Mouse (Mus musculus) testis, adult 2 months (tissue): Measurements from ENCODE around the gene Vac14.

Experiments
- CTCF ChIP-seq: fragments of 200-500 bp; IDR thresholded peaks from 2 replicates; pipeline ENCODE4 v1.5.1; 2012; ENCODE audit warnings: low read depth, mild to moderate bottlenecking, inconsistent platforms, low read length, moderate library complexity; ENCODE audit not compliant: control insufficient read depth, insufficient read depth, insufficient replicate concordance
- POLR2A ChIP-seq: fragments of 200-500 bp; IDR thresholded peaks from 2 replicates; pipeline ENCODE4 v1.6.1; 2012; ENCODE audit warnings: low read depth, mild to moderate bottlenecking, inconsistent platforms, low read length, moderate library complexity; ENCODE audit not compliant: control insufficient read depth

DNA sequence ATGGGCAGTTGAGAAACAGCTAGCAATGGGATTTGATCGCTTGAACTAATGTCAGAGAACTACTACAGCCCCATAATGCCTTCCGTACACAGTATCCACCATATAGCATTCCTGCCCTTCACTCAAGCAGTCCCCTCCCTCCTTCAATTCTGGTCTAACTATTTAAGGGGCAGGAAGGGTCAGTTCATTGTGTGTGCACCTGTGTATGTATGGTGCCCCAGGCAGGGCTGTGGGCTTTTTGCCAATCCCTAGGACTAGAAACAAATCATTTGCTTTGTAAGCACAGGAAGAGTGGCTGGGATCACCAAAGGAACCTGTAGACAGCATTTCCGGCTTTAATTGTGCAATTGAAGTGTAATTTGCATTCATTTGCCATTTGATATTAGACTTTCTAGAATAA is 46.6 kb downstream of the Vac14 start:
- no peak for TF ChIP-seq CTCF
- no peak for TF ChIP-seq POLR2A
